Mouse (Mus musculus): ENCODE data around the gene Pnpla5.
"Not testable (repeated sequence)": the region's sequence is repeated elsewhere in the genome, so short reads cannot be mapped to it uniquely, and the experiment has no call there.

Pnpla5 gene

DNA sequence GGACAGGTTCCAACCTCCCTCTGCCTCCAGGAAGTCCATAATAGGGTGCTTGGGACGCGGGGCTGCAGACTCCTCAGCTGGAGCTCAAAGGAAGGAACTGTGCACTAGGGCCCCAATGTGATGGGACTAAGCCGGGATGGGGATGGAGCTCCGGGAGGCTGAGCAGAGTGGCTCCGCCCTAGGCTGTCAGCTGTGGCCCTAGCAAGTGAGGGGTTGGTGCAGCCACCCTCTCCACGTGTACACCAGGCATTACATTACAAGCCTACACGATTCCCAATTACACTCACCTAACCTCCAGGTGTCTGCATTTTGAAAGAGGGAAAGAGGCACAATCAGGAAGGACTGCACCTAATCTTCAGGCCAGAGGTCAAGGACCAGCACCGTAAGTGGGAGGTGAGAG is at the start of gene Pnpla5:
Pnpla5 (minus strand) TSS at position 101 of the 400 bp plus-strand sequence.
- no peak for DNase-seq

DNA sequence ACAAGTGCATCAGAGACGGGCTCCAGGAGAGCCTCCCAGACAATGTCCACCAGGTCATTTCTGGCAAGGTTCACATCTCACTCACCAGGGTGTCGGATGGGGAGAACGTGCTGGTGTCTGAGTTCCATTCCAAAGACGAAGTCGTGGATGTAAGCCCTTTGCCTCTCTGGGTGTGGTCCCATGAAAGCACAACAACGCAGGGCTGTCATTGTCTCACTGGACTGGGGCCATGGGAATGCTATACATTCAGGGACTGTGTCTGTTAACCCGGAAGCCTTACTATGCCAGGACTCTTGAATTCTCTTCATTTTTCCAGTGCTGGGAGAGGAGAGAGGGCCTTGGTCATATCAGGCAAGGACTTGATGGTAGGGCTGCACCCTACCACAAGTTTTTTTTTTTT is 48.2 kb upstream of the Pnpla5 start:
- DNase-seq, result no peak

GRCm38 (mm10) chr15:84169511-84169910 is 46.5 kb upstream of the Pnpla5 start:
- no peak for DNase-seq

- no peak for DNase-seq
Measured at GRCm38 (mm10) chr15:84168170-84169161, 45.5 kb upstream of the Pnpla5 start.

DNA sequence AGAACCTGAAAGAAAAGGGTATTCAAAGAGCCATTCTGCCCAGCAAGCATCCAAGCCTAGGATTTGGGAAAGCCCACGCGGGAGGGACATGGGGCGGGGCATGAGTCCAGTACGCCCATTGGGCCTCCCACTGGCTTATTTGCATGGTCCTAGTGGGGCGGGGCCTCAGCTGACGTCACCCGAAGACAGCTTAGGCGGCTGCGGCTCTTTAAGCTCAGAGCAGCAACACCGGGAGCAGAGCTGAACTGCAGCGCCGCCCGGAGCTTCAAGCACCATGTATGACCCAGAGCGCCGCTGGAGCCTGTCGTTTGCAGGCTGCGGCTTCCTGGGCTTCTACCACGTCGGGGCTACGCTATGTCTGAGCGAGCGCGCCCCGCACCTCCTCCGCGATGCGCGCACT is 44.6 kb upstream of the Pnpla5 start, which contains the start of gene Pnpla3:
Pnpla3 (plus strand) TSS at position 238 of the 400 bp plus-strand sequence.
- peak; percentile 95 to 96 for DNase-seq

GRCm38 (mm10) chr15:84166818-84167217 is 43.8 kb upstream of the Pnpla5 start:
- DNase-seq, result no peak

- no peak for DNase-seq
Measured at GRCm38 (mm10) chr15:84161871-84162270, 38.9 kb upstream of the Pnpla5 start.

- not testable (repeated sequence) for DNase-seq
Measured at GRCm38 (mm10) chr15:84157530-84157929, 34.6 kb upstream of the Pnpla5 start.

GRCm38 (mm10) chr15:84156158-84156557 is 33.2 kb upstream of the Pnpla5 start:
- DNase-seq, result no peak

- no peak for DNase-seq
Measured at GRCm38 (mm10) chr15:84140929-84141328, 18.0 kb upstream of the Pnpla5 start.

DNA sequence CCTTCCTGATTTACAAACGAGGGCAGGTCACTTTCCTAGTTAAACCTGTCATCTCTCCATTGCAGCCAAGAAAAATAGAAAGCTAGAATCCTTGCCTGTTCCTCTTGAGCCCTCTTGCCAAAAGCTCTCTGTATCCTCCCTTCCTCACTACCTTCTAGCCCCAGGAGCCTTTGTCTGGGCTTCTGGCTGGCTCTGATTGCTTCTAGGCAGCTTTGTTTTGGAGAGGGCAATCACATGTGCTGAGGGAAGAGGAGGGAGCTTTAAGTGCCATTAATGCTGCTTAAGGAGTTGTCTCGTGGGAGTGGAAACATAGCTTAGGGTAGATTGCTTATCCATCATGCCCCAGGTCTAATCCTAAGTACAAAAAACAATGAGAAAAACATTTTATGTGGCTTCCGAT is 17.1 kb upstream of the Pnpla5 start:
- no peak for DNase-seq

GRCm38 (mm10) chr15:84139592-84140005 is 16.6 kb upstream of the Pnpla5 start:
- peak in 1 of 2 experiments; percentile 34 for DNase-seq

GRCm38 (mm10) chr15:84136473-84137415 is 13.8 kb upstream of the Pnpla5 start:
- no peak for DNase-seq

GRCm38 (mm10) chr15:84135472-84135871 is 12.5 kb upstream of the Pnpla5 start:
- no peak for DNase-seq

- DNase-seq, result no peak
Measured at GRCm38 (mm10) chr15:84133440-84133839, 10.5 kb upstream of the Pnpla5 start.

- no peak for DNase-seq
Measured at GRCm38 (mm10) chr15:84131971-84132370, 9.0 kb upstream of the Pnpla5 start.

DNA sequence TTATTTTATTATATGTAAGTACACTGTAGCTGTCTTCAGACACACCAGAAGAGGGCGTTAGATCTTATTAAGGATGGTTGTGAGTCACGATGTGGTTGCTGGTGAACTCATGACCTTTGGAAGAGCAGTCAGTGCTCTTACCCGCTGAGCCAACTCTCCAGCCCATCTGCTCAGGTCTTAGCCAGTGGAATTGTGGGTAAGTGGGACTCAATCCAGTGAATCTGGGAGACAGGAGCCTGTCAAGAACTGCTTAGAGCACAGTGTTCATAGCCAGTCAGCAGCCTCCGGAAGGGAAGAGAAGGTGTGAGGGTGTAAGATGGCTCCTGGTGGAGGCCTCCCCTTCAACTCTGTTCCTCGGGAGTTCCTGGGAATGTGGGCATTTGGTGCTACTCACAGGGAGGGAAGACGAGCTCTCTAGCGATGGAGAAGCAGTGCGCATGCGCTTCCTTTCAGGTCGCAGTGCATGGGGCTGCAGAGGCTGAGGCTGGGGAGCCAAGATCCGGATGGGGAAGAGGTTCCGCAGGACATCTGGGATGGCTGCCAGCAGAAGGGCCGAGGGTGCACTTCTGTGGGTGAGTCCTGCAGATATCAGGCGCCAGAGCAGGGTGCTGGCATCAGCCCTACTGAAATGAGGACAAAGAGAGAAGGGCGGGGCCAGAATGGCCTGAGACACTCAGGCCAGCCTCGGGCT is 8.3 kb upstream of the Pnpla5 start:
- DNase-seq, result peak; percentile 69

GRCm38 (mm10) chr15:84126871-84127270 is 3.9 kb upstream of the Pnpla5 start:
- peak; percentile 23 to 25 for DNase-seq

GRCm38 (mm10) chr15:84126447-84126846 is 3.5 kb upstream of the Pnpla5 start:
- no peak for DNase-seq

DNA sequence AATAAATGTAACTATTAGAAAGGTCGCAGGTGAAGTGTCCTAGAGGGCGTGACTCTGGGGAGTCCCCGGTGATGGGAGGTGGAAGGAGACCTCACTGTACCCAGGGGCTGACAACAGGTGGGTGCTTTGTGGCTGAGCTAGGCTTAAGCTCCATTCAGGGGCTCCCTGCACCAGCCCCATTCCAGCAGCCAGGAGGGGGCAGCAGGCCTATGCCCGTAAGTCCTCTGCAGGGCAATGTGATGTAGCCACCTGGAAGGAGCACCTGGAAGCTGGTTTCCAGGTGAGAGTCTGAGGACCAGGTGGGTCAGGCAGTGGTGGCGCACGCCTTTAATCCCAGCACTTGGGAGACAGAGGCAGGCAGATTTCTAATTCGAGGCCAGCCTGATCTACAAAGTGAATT is 1.1 kb upstream of the Pnpla5 start:
- no peak for DNase-seq

GRCm38 (mm10) chr15:84121036-84121435 is 1.9 kb downstream of the Pnpla5 start:
- DNase-seq, result no peak

GRCm38 (mm10) chr15:84120612-84121011 is 2.4 kb downstream of the Pnpla5 start:
- no peak for DNase-seq

All from lung, adult 18-20 months (tissue).